Comparison of ENCODE assay signal across 32 mouse cellular contexts in the genomic region with DNA sequence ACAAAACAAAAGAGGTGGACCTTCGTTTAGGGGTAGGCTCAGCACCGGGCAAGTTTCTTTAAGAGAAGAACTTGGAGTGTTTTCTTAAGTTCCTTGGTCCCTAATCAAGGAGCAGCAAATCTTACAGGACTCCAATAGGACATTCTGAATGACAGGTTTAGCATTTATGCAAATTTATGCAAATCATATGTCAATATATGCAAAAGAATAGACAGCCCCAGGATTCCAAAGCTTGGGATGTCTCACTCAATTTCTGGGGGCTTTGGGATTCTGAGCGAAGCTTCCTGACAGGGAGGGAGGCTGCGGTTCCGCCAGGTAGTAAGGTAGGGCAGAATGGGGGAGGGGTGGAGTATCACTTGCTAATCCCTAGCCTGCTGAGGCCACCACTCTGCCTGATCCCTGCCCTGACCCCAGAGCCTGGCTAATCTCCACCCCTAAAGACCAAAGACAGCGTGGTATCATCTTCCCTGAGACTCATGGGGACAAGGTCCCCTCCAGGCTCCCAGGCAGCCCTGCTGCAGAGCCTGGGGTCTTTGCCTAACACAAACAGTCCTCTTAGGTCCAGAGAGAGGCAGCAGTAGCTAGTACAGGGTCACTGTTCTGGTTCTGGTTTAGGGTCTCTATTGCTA. TPM values are rescaled to one million over a fixed set of nuclear protein-coding genes. Genes with fewer than 3 reads are reported as not detected.
A peak's percentile ranks its signal among the peaks of the same experiment; 100 is the strongest.
DNase-seq lines count a peak whose midpoint lies in the region; ATAC-seq and TF ChIP-seq lines count a peak whose summit lies in the region.
"Had no signal": no experiment of that assay in that cellular context is flagged by ENCODE, and none has a peak within 500 bp of the region (broad histone marks: within the 10 kb centered on the region; RNA-seq: fewer than 3 reads in every experiment).

Tepp (plus strand) TSS at position 225 of the 629 bp plus-strand sequence.

- no peak within 1 kb of the TSS for H3K4me2 ChIP-seq in forebrain, embryonic 12.5 days
- no peak within 1 kb of the TSS for H3K4me2 ChIP-seq in forebrain, embryonic 11.5 days (ENCODE audit: low read depth, low read length, severe bottlenecking)
- H3K4me2 ChIP-seq in midbrain, postnatal 0 days (ENCODE audit: low read depth, low read length, poor library complexity, severe bottlenecking) = no peak within 1 kb of the TSS
- H3K4me2 ChIP-seq in midbrain, embryonic 14.5 days (ENCODE audit: low read length) = no peak within 1 kb of the TSS
- H3K4me2 ChIP-seq: heart, embryonic 12.5 days; neural tube, embryonic 15.5 days had no signal

- H3K4me3 ChIP-seq in forebrain, embryonic 12.5 days (replicated peaks) = no peak within 1 kb of the TSS
- H3K4me3 ChIP-seq in forebrain, embryonic 11.5 days (ENCODE audit: low read depth, low read length) = no peak within 1 kb of the TSS
- H3K4me3 ChIP-seq in midbrain, embryonic 10.5 days = no peak within 1 kb of the TSS
- H3K4me3 ChIP-seq in midbrain, postnatal 0 days (ENCODE audit: low read depth, low read length) = no peak within 1 kb of the TSS
- no peak within 1 kb of the TSS for H3K4me3 ChIP-seq in midbrain, embryonic 14.5 days (replicated peaks; ENCODE audit: low read depth, low read length)
- H3K4me3 ChIP-seq: embryonic facial prominence, embryonic 10.5 days; heart, embryonic 12.5 days; layer of hippocampus, adult 2 months; neural tube, embryonic 15.5 days had no signal

- no peaks in the 10 kb centered on the region for H3K9me3 ChIP-seq in forebrain, embryonic 12.5 days
- H3K9me3 ChIP-seq in forebrain, embryonic 11.5 days (ENCODE audit: control insufficient read depth, low read length) = no peaks in the 10 kb centered on the region
- no peaks in the 10 kb centered on the region for H3K9me3 ChIP-seq in midbrain, embryonic 10.5 days (replicated peaks)
- H3K9me3 ChIP-seq in midbrain, postnatal 0 days (ENCODE audit: low read length) = no peaks in the 10 kb centered on the region
- H3K9me3 ChIP-seq in midbrain, embryonic 14.5 days (ENCODE audit: control insufficient read depth, low read length) = no peaks in the 10 kb centered on the region
- H3K9me3 ChIP-seq: embryonic facial prominence, embryonic 10.5 days; G1E; heart, embryonic 12.5 days; neural tube, embryonic 15.5 days had no signal

- peaks cover 16% of the 10 kb centered on the region for H3K4me1 ChIP-seq in forebrain, embryonic 12.5 days
- H3K4me1 ChIP-seq in forebrain, embryonic 11.5 days (replicated peaks; ENCODE audit: control insufficient read depth, insufficient read depth, low read length) = peaks cover 3% of the 10 kb centered on the region; the same call in 1 of the 2 replicates
- peaks cover 15% of the 10 kb centered on the region for H3K4me1 ChIP-seq in midbrain, embryonic 10.5 days
- H3K4me1 ChIP-seq in midbrain, postnatal 0 days (ENCODE audit: insufficient read depth, low read length) = no peaks in the 10 kb centered on the region; the same call in 1 of the 2 replicates
- peaks cover 14% of the 10 kb centered on the region for H3K4me1 ChIP-seq in midbrain, embryonic 14.5 days (ENCODE audit: control insufficient read depth, insufficient read depth, low read length)

- no peaks in the 10 kb centered on the region for H3K27me3 ChIP-seq in forebrain, embryonic 12.5 days
- H3K27me3 ChIP-seq in forebrain, embryonic 11.5 days (ENCODE audit: control insufficient read depth, insufficient read depth, low read length) = no peaks in the 10 kb centered on the region
- no peaks in the 10 kb centered on the region for H3K27me3 ChIP-seq in midbrain, embryonic 10.5 days (ENCODE audit: low read depth, poor library complexity, severe bottlenecking)
- H3K27me3 ChIP-seq in midbrain, postnatal 0 days (ENCODE audit: insufficient read depth, low read length) = no peaks in the 10 kb centered on the region
- H3K27me3 ChIP-seq in midbrain, embryonic 14.5 days (ENCODE audit: control insufficient read depth, insufficient read depth, low read length) = no peaks in the 10 kb centered on the region
- H3K27me3 ChIP-seq: neural tube, embryonic 15.5 days had no signal

- WGBS in forebrain, embryonic 12.5 days = 9% methylated on average over 6 of the region's 6 CpGs
- 13% methylated on average over 6 of the region's 6 CpGs for WGBS in forebrain, embryonic 11.5 days
- 20% methylated on average over 6 of the region's 6 CpGs for WGBS in midbrain, embryonic 10.5 days
- 25% methylated on average over 6 of the region's 6 CpGs for WGBS in midbrain, postnatal 0 days
- WGBS in midbrain, embryonic 14.5 days = 22% methylated on average over 6 of the region's 6 CpGs

- no peaks in the 10 kb centered on the region for H3K36me3 ChIP-seq in forebrain, embryonic 12.5 days (replicated peaks)
- no peaks in the 10 kb centered on the region for H3K36me3 ChIP-seq in forebrain, embryonic 11.5 days (ENCODE audit: control insufficient read depth, insufficient read depth, low read length)
- no peaks in the 10 kb centered on the region for H3K36me3 ChIP-seq in midbrain, embryonic 10.5 days
- H3K36me3 ChIP-seq in midbrain, postnatal 0 days (ENCODE audit: insufficient read depth, low read length) = no peaks in the 10 kb centered on the region
- H3K36me3 ChIP-seq in midbrain, embryonic 14.5 days (ENCODE audit: control insufficient read depth, insufficient read depth, low read length) = no peaks in the 10 kb centered on the region
- H3K36me3 ChIP-seq: embryonic facial prominence, embryonic 10.5 days; G1E; heart, embryonic 12.5 days; neural tube, embryonic 15.5 days had no signal

- DNase-seq in forebrain, embryonic 11.5 days (ENCODE audit: low spot score) = no peak
- no peak for DNase-seq in midbrain, embryonic 10.5 days (ENCODE audit: low spot score)
- no peak for DNase-seq in midbrain, postnatal 0 days (ENCODE audit: low spot score)
- peak; percentile 58 for DNase-seq in midbrain, embryonic 14.5 days
- DNase-seq in yolk sac, embryonic 10.5 days (ENCODE audit: low spot score) = peak; percentile 69
- DNase-seq in spleen, adult 18-20 months = no peak
- DNase-seq in adipocyte (ENCODE audit: low spot score) = no peak
- DNase-seq: adrenal gland, postnatal 25 days; cerebellum, adult 11-12 months; cerebellum, postnatal 25 days; heart, adult 11 months; kidney, adult 8-10 months; kidney, postnatal 14 days; layer of hippocampus, postnatal 36 days; liver, postnatal 0 days; lung, postnatal 10 days; right cerebral cortex, postnatal 4 days; thymus, postnatal 14 days had no signal

- TF ChIP-seq CTCF in midbrain, postnatal 0 days (IDR thresholded peaks at IDR 0.05) = no peak

- no peak within 1 kb of the TSS for H3K27ac ChIP-seq in forebrain, embryonic 12.5 days
- H3K27ac ChIP-seq in forebrain, embryonic 11.5 days (ENCODE audit: low read depth, low read length) = no peak within 1 kb of the TSS
- peak within 1 kb of the TSS; percentile 29 for H3K27ac ChIP-seq in midbrain, embryonic 10.5 days (replicated peaks)
- no peak within 1 kb of the TSS for H3K27ac ChIP-seq in midbrain, postnatal 0 days (ENCODE audit: low read depth, low read length)
- H3K27ac ChIP-seq in midbrain, embryonic 14.5 days (replicated peaks; ENCODE audit: low read depth, low read length) = peak within 1 kb of the TSS; percentile 49; the same call in 1 of the 2 replicates
- H3K27ac ChIP-seq: embryonic facial prominence, embryonic 10.5 days; layer of hippocampus, adult 2 months; neural tube, embryonic 15.5 days; stomach, postnatal 0 days had no signal

- H3K9ac ChIP-seq in forebrain, embryonic 12.5 days = no peak within 1 kb of the TSS
- H3K9ac ChIP-seq in forebrain, embryonic 11.5 days (ENCODE audit: low read length) = no peak within 1 kb of the TSS
- no peak within 1 kb of the TSS for H3K9ac ChIP-seq in midbrain, postnatal 0 days (replicated peaks; ENCODE audit: low read length, poor library complexity, severe bottlenecking)
- no peak within 1 kb of the TSS for H3K9ac ChIP-seq in midbrain, embryonic 14.5 days (replicated peaks; ENCODE audit: low read length)
- H3K9ac ChIP-seq: heart, embryonic 12.5 days; liver, postnatal 0 days; neural tube, embryonic 15.5 days had no signal

- peak; percentile 36 for ATAC-seq in forebrain, embryonic 12.5 days (ENCODE audit: low FRiP score)
- no peak; the same call in 1 of the 2 replicates for ATAC-seq in forebrain, embryonic 11.5 days (replicated peaks; ENCODE audit: low FRiP score)
- no peak for ATAC-seq in midbrain, postnatal 0 days (ENCODE audit: low FRiP score)
- peak; percentile 48 for ATAC-seq in midbrain, embryonic 14.5 days (ENCODE audit: low FRiP score, low TSS enrichment)
- ATAC-seq: activated CD4-positive, CD25-positive, alpha-beta regulatory T cell, adult 4 months; inflammation-experienced regulatory T-cells, adult 6 months; liver, postnatal 0 days had no signal

RNA-seq across cellular contexts. Expression of gene Tepp, which starts in this region (rescaled TPM):
- polyA plus RNA-seq in forebrain, embryonic 12.5 days (2016; fragmentation: Nextera tagmentation; extraction: Ambion mirVana) = not detected in 2 replicates
- not detected in 2 replicates for polyA plus RNA-seq in forebrain, embryonic 11.5 days (2014; fragmentation: Nextera tagmentation; extraction: Ambion mirVana)
- 0.37 TPM in 1 of 2 replicates, not detected in the other for polyA plus RNA-seq in midbrain, embryonic 10.5 days (2016; fragmentation: Nextera tagmentation; extraction: Ambion mirVana)
- total RNA-seq in midbrain, postnatal 0 days (2014; rRNA removed) = 0.77 and 1.1 TPM in 2 replicates
- polyA plus RNA-seq in midbrain, postnatal 0 days (2015; fragmentation: Nextera tagmentation; extraction: Ambion mirVana) = 2.5 and 3.7 TPM in 2 replicates
- polyA plus RNA-seq in midbrain, embryonic 14.5 days (2014; fragmentation: Nextera tagmentation; extraction: Ambion mirVana) = 0.83 and 2.7 TPM in 2 replicates
- total RNA-seq: G1E; gastrocnemius, adult 8-10 months; heart, postnatal 25 days; layer of hippocampus, postnatal 36 days; left cerebral cortex, postnatal 36 days; liver, adult 2 months; megakaryocyte-erythroid progenitor cell, adult 5-6 weeks had no signal
- polyA plus RNA-seq: activated CD4-positive, CD25-positive, alpha-beta regulatory T cell, adult 4 months; embryonic facial prominence, embryonic 10.5 days; G1E; heart, embryonic 12.5 days; inflammation-experienced regulatory T-cells, adult 6 months; liver, adult 2 months; liver, postnatal 0 days; stomach, postnatal 0 days had no signal

Comparison
In these comparisons a context has a peak if more than half of its experiments do, and no peak if none do; other contexts are left out.
1. H3K27ac ChIP-seq: peak in midbrain, embryonic 10.5 days (single experiment) and midbrain, embryonic 14.5 days (single experiment); none in forebrain, embryonic 12.5 days (single experiment), forebrain, embryonic 11.5 days (single experiment) and midbrain, postnatal 0 days (single experiment).
2. DNase-seq: peak in midbrain, embryonic 14.5 days (single experiment) and yolk sac, embryonic 10.5 days (single experiment); none in forebrain, embryonic 11.5 days (single experiment), midbrain, embryonic 10.5 days (single experiment), midbrain, postnatal 0 days (single experiment), spleen, adult 18-20 months (0 of 2) and adipocyte (single experiment).
3. Peak in ATAC-seq in forebrain, embryonic 12.5 days; RNA of the gene not detected or under 1 TPM.